Mouse (Mus musculus) forebrain, embryonic 11.5 days (tissue): ENCODE data around the gene Stx11. TPM values are rescaled to one million over a fixed set of nuclear protein-coding genes. Genes with fewer than 3 reads are reported as not detected.

Experiments used
- ATAC-seq: fragments of 200-750 bp; cut with Nextera tagmentation; replicated peaks from 2 replicates; pipeline ENCODE4 v1.8.0; 2017; ENCODE audit warnings: moderate TSS enrichment; ENCODE audit not compliant: low FRiP score
- DNase-seq: peaks from one replicate; pipeline ENCODE4 v3.0.0-alpha.2; 2017; ENCODE audit warnings: low spot score
- H3K27ac ChIP-seq: fragments of 300-500 bp; sonication (generic); 2 replicates; pipeline ENCODE4 v1.5.1; 2014; ENCODE audit warnings: low read depth, low read length
- H3K27me3 ChIP-seq: fragments of 300-500 bp; sonication (generic); 2 replicates; pipeline ENCODE4 v1.6.1; 2014; ENCODE audit warnings: mild to moderate bottlenecking, low read length, mixed read lengths; ENCODE audit not compliant: control insufficient read depth, insufficient read depth
- H3K36me3 ChIP-seq: fragments of 300-500 bp; sonication (generic); 2 replicates; pipeline ENCODE4 v1.6.1; 2014; ENCODE audit warnings: mild to moderate bottlenecking, low read length, moderate library complexity, mixed read lengths; ENCODE audit not compliant: control insufficient read depth, insufficient read depth
- H3K4me1 ChIP-seq: fragments of 300-500 bp; sonication (generic); replicated peaks from 2 replicates; pipeline ENCODE4 v1.6.1; 2014; ENCODE audit warnings: low read length, mixed read lengths; ENCODE audit not compliant: control insufficient read depth, insufficient read depth
- H3K4me2 ChIP-seq: fragments of 300-500 bp; sonication (generic); 2 replicates; pipeline ENCODE4 v1.6.1; 2014; ENCODE audit warnings: low read depth, mild to moderate bottlenecking, low read length, moderate library complexity, mixed read lengths; ENCODE audit not compliant: severe bottlenecking
- H3K4me3 ChIP-seq: fragments of 300-500 bp; sonication (generic); 2 replicates; pipeline ENCODE4 v1.5.1; 2014; ENCODE audit warnings: low read depth, low read length
- H3K9ac ChIP-seq: fragments of 300-500 bp; sonication (generic); 2 replicates; pipeline ENCODE4 v1.6.1; 2014; ENCODE audit warnings: low read length
- H3K9me3 ChIP-seq: fragments of 300-500 bp; sonication (generic); 2 replicates; pipeline ENCODE4 v1.6.1; 2016; ENCODE audit warnings: low read length, mixed read lengths; ENCODE audit not compliant: control insufficient read depth
- WGBS: fragments of 180-500 bp; shearing (Covaris S2); extraction: QIAGEN DNeasy Blood & Tissue Kit; methylation state at CpG from one replicate; pipeline ENCODE4 v1.1.7; 2014; 5-methylcytosine and 5-hydroxymethylcytosine counted together
- polyA plus RNA-seq: library from polyadenylated mRNA; unstranded; fragments of >200 nt; fragmentation: Nextera tagmentation; extraction: Ambion mirVana; gene quantifications from 2 replicates; pipeline ENCODE4 v1.2.1, GENCODE M21; 2014

The Stx11 gene
- polyA plus RNA-seq, 1 experiment from 2014 or later, result 2.1 TPM

- no peak for ATAC-seq
- H3K27me3 ChIP-seq, result no peaks in the 10 kb centered on the region
Measured at GRCm38 (mm10) chr10:12929149-12929856, 34.8 kb downstream of the Stx11 start.

DNA sequence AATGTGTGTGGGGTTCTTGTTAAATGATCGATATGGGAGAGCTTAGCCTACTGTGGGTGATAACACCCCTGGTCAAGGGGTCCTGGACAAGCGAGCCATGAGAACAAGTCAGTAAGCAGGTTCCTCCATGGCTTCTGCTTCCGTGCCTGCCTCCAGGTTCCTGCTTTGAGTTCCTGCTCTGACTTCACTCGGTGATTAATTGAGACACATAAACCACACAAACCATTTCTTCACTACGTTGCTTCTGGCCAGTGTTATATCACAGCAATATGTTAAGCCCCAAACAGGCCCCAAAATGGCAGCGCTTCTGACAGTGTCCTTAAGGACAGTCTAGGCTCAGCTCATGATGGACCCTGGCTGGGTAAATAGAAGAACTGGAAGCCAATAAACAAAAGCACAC lies 35.9 kb downstream of the Stx11 start:
- Histone ChIP-seq H3K27ac (no peak overlapping the region), H3K9me3 (no peaks in the 10 kb centered on the region), H3K9ac (no peak overlapping the region), H3K36me3 (no peaks in the 10 kb centered on the region), H3K27me3 (no peaks in the 10 kb centered on the region), H3K4me1 (peaks cover 4% of the 10 kb centered on the region; the same call in 1 of the 2 replicates), H3K4me3 (no peak overlapping the region), H3K4me2 (no peak overlapping the region)
- peak; percentile 39 for DNase-seq
- WGBS, result 89% methylated on average over 6 of the region's 6 CpGs
- ATAC-seq, result no peak

More at GRCm38 (mm10) chr10:12929149-12929856, 34.8 kb downstream of the Stx11 start:
- Histone ChIP-seq H3K36me3 (no peaks in the 10 kb centered on the region), H3K9ac (no peak overlapping the region), H3K9me3 (no peaks in the 10 kb centered on the region), H3K4me1 (no peaks in the 10 kb centered on the region), H3K4me3 (no peak overlapping the region), H3K4me2 (no peak overlapping the region), H3K27ac (no peak overlapping the region)
- no peak for DNase-seq
- 82% methylated on average over 7 of the region's 7 CpGs for WGBS

DNA sequence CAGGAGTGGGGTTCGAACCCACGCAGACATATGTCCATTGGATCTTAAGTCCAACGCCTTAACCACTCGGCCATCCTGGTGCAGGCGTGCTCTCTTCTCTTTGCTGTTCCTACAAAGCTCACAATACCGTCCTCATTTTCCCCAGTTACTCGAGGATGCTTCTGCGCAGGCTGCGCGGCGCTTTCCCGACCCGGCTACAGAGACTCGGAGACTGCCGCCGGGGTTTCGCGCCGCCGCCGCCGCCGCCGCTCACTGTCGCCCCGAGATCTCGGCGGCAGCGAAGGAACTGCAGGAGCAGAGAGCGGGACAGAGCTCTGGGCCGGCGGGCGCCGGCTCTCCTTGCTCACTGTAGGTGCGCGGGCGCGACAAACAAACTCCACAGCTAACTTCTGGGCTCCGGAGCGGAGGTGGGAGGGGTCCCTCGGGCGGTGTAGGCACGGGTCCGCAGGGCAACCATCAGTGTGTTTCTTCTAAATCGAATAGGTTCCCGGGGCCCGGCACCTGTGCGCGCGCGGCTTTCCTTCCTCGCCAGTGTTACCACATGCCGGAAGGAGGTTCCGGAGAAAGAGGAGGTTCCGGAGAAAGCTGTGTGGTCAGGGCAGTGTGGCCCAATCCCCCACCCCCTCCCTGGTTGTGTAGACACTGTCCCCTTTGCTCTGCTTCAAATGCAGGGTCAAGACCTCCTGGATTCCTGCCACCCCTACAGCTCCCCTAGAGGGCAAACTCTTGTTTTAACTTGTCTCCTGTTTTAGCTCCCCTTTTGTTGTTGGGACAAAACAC lies 41.3 kb downstream of the Stx11 start:
- DNase-seq (peak; percentile 98), ATAC-seq (peak; percentile 92)
- under 1% methylated on average over 55 of the region's 55 CpGs for whole genome bisulfite sequencing
- Histone ChIP-seq H3K27me3 (no peaks in the 10 kb centered on the region), H3K4me3 (peak overlapping the region; percentile 58), H3K27ac (peak overlapping the region; percentile 90), H3K9me3 (no peaks in the 10 kb centered on the region), H3K36me3 (no peaks in the 10 kb centered on the region), H3K4me2 (peak overlapping the region; percentile 55), H3K4me1 (peaks cover 5% of the 10 kb centered on the region; the same call in 1 of the 2 replicates), H3K9ac (peak overlapping the region; percentile 74)

GRCm38 (mm10) chr10:12922077-12922573 lies 42.0 kb downstream of the Stx11 start:
- H3K27me3 ChIP-seq, result no peaks in the 10 kb centered on the region
- H3K4me3 ChIP-seq, result peak overlapping the region; percentile 58
- no peak overlapping the region; the same call in 1 of the 2 replicates for H3K27ac ChIP-seq
- H3K9ac ChIP-seq, result peak overlapping the region; percentile 45; the same call in 1 of the 2 replicates
- peak overlapping the region; percentile 55; the same call in 1 of the 2 replicates for H3K4me2 ChIP-seq
- H3K9me3 ChIP-seq, result no peaks in the 10 kb centered on the region
- H3K36me3 ChIP-seq, result no peaks in the 10 kb centered on the region
- ATAC-seq, result peak; percentile 31; the same call in 1 of the 2 replicates
- under 1% methylated on average over 13 of the region's 13 CpGs for WGBS
- peaks cover 5% of the 10 kb centered on the region; the same call in 1 of the 2 replicates for H3K4me1 ChIP-seq
- no peak for DNase-seq

DNA sequence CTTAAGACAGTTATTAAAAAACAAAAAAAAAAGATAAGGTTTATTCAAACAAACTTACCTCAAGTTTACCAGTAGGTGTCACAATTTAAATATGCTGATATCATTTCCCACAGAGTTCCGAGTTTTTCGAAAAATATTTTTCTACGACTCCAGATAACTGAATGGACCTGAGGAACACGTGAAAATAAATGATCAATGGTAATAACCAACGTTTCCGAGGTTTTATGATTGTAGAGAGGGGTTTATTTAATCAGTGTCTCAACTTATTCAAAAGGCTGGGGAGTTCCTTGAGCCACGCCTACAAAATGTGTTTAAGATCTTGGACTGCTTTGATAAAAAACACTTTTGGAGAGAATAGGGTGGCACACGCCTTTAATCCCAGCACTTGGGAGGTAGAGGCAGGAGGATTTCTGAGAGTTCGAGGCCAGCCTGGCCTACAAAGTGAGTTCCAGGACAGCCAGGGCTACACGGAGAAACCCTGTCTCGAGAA lies 42.5 kb downstream of the Stx11 start:
- peak overlapping the region; percentile 58; the same call in 1 of the 2 replicates for H3K4me3 ChIP-seq
- H3K4me1 ChIP-seq, result peaks cover 5% of the 10 kb centered on the region; the same call in 1 of the 2 replicates
- no peak for ATAC-seq
- no peaks in the 10 kb centered on the region for H3K27me3 ChIP-seq
- 56% methylated on average over 11 of the region's 11 CpGs for WGBS
- no peak overlapping the region for H3K27ac ChIP-seq
- no peak overlapping the region for H3K4me2 ChIP-seq
- no peak overlapping the region for H3K9ac ChIP-seq
- no peaks in the 10 kb centered on the region for H3K9me3 ChIP-seq
- H3K36me3 ChIP-seq, result no peaks in the 10 kb centered on the region
- DNase-seq, result peak; percentile 56

DNA sequence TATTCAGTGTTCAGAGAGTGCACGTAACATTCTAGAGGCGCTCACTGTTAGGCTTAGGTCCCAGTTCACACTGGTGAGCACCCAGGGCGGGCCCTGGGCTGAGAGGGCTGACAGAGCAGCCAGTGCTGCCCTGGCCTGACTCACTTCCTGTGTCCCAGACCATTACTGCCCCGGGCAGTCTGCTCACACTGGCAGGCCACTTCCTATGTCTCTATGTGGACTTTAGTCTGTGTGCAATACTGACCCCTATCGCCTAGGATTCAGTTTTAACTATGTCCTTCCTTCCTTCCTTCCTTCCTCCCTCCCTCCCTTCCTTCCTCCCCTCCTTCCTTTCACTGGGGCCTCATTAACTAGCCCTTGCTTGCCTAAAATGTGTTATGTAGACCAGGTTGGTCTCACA lies 44.8 kb downstream of the Stx11 start:
- DNase-seq, result peak; percentile 54
- Histone ChIP-seq H3K27ac (no peak overlapping the region), H3K9me3 (no peaks in the 10 kb centered on the region), H3K4me3 (no peak overlapping the region), H3K27me3 (no peaks in the 10 kb centered on the region), H3K9ac (no peak overlapping the region), H3K36me3 (no peaks in the 10 kb centered on the region), H3K4me1 (peaks cover 5% of the 10 kb centered on the region; the same call in 1 of the 2 replicates), H3K4me2 (no peak overlapping the region)
- ATAC-seq, result no peak
- 41% methylated on average over 5 of the region's 5 CpGs for WGBS

GRCm38 (mm10) chr10:12917626-12918025 lies 46.5 kb downstream of the Stx11 start:
- WGBS, result 31% methylated on average over 1 of the region's 1 CpGs
- no peak overlapping the region for H3K27ac ChIP-seq
- H3K9me3 ChIP-seq, result no peaks in the 10 kb centered on the region
- DNase-seq, result no peak
- H3K27me3 ChIP-seq, result no peaks in the 10 kb centered on the region
- H3K9ac ChIP-seq, result no peak overlapping the region
- H3K4me2 ChIP-seq, result no peak overlapping the region
- no peak for ATAC-seq
- H3K4me3 ChIP-seq, result no peak overlapping the region
- H3K4me1 ChIP-seq, result no peaks in the 10 kb centered on the region
- no peaks in the 10 kb centered on the region for H3K36me3 ChIP-seq

DNA sequence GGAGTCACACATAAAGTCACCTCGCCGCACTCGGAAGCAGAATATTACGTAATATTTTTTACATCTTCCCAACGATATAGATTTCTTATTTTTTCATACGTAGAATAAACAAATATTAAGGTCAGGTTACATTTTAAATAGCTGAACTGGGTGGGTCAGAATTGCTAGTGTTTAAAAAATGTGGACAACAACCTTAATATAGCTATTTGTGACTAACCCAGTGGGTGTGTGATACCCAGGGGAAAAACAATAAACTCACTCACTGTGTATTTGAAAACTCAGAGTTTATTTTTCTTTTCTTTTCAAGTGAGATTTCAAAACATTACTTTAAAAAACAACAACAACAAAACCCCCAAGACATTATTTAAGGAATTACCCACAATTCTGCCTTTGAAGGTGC lies 47.7 kb downstream of the Stx11 start:
- no peak overlapping the region for H3K4me2 ChIP-seq
- ATAC-seq (no peak), DNase-seq (no peak)
- no peak overlapping the region for H3K27ac ChIP-seq
- H3K4me1 ChIP-seq, result no peaks in the 10 kb centered on the region
- H3K27me3 ChIP-seq, result no peaks in the 10 kb centered on the region
- H3K4me3 ChIP-seq, result no peak overlapping the region
- no peak overlapping the region for H3K9ac ChIP-seq
- 94% methylated on average over 6 of the region's 6 CpGs for WGBS
- H3K36me3 ChIP-seq, result no peaks in the 10 kb centered on the region
- H3K9me3 ChIP-seq, result no peaks in the 10 kb centered on the region
